ENCODE assay signal across 8 mouse cellular contexts in genomic region chr11:62731311-62732021, GRCm38 (mm10). TPM values are rescaled to one million over a fixed set of nuclear protein-coding genes. Genes with fewer than 3 reads are reported as not detected.
DNase-seq lines count a peak whose midpoint lies in the region; ATAC-seq and TF ChIP-seq lines count a peak whose summit lies in the region.

Zfp287 (minus strand) TSS chr11:62731905.

- H3K9me3 ChIP-seq in erythroblast, embryonic 14.5 days (ENCODE audit: control insufficient read depth, low read length), result no peaks in the 10 kb centered on the region
- no peaks in the 10 kb centered on the region for H3K9me3 ChIP-seq in heart, embryonic 13.5 days
- no peaks in the 10 kb centered on the region for H3K9me3 ChIP-seq in kidney, postnatal 0 days (replicated peaks; ENCODE audit: low read length)

- H3K36me3 ChIP-seq in erythroblast, embryonic 14.5 days (ENCODE audit: control insufficient read depth), result no peaks in the 10 kb centered on the region
- peaks cover 20% of the 10 kb centered on the region for H3K36me3 ChIP-seq in heart, embryonic 13.5 days
- peaks cover 7% of the 10 kb centered on the region; the same call in 1 of the 2 replicates for H3K36me3 ChIP-seq in kidney, postnatal 0 days (ENCODE audit: insufficient read depth, low read length)
- no peaks in the 10 kb centered on the region for H3K36me3 ChIP-seq in liver, adult 2 months (ENCODE audit: control insufficient read depth, insufficient read depth, low read length)
- no peaks in the 10 kb centered on the region for H3K36me3 ChIP-seq in myocyte (ENCODE audit: control insufficient read depth, insufficient read depth)

- H3ac ChIP-seq in myocyte (ENCODE audit: control insufficient read depth, insufficient read length), result peak within 1 kb of the TSS; percentile 5

- no peak for ATAC-seq in erythroblast, adult 5-6 weeks (replicated peaks; ENCODE audit: low FRiP score, poor library complexity, severe bottlenecking)
- ATAC-seq in heart, embryonic 13.5 days (ENCODE audit: extremely low read depth, insufficient number of reproducible peaks, low FRiP score, low TSS enrichment), result peak; percentile 73; the same call in 1 of the 2 replicates
- peak; percentile 93 for ATAC-seq in kidney, postnatal 0 days (replicated peaks; ENCODE audit: low FRiP score, low read depth)

- peaks cover 35% of the 10 kb centered on the region for H3K27me3 ChIP-seq in erythroblast, embryonic 14.5 days (ENCODE audit: control insufficient read depth)
- 0 out of 2 replicates have a peak, but pooled peaks cover 3% of the 10 kb centered on the region for H3K27me3 ChIP-seq in heart, embryonic 13.5 days (replicated peaks)
- no peaks in the 10 kb centered on the region for H3K27me3 ChIP-seq in kidney, postnatal 0 days (ENCODE audit: insufficient read depth, low read length)
- H3K27me3 ChIP-seq in liver, adult 2 months (ENCODE audit: control insufficient read depth, insufficient read depth, low read length), result peaks cover 5% of the 10 kb centered on the region
- no peaks in the 10 kb centered on the region for H3K27me3 ChIP-seq in myocyte (ENCODE audit: control insufficient read depth, insufficient read depth, insufficient read length)

- no peak for TF ChIP-seq CTCF in embryonic fibroblast, embryonic 13.5 days (IDR thresholded peaks at IDR 0.05; ENCODE audit: borderline replicate concordance, insufficient read depth, low read length)
- no peak for TF ChIP-seq CTCF in kidney, postnatal 0 days (IDR thresholded peaks at IDR 0.05; ENCODE audit: low read depth)
- no peak for TF ChIP-seq CTCF in liver, adult 2 months (IDR thresholded peaks at IDR 0.05; ENCODE audit: low read depth, low read length)

- no peaks in the 10 kb centered on the region for H3K79me2 ChIP-seq in liver, adult 2 months (ENCODE audit: control insufficient read depth, insufficient read depth, low read length)
- no peaks in the 10 kb centered on the region for H3K79me2 ChIP-seq in myocyte (ENCODE audit: control insufficient read depth, insufficient read depth)

- H3K27ac ChIP-seq in embryonic fibroblast, embryonic 13.5 days (ENCODE audit: insufficient read depth, low read length), result peak within 1 kb of the TSS; percentile 24
- H3K27ac ChIP-seq in heart, embryonic 13.5 days (replicated peaks), result peak within 1 kb of the TSS; percentile 62
- peak within 1 kb of the TSS; percentile 9; the same call in 1 of the 2 replicates for H3K27ac ChIP-seq in kidney, postnatal 0 days
- no peak within 1 kb of the TSS for H3K27ac ChIP-seq in liver, adult 2 months (replicated peaks; ENCODE audit: insufficient read depth, low read depth, low read length)

- peak; percentile 93 for DNase-seq in kidney, postnatal 0 days (ENCODE audit: low spot score)
- peak; percentile 8 for DNase-seq in liver, adult 2 months (ENCODE audit: extremely low read depth, low read depth, low spot score)
- DNase-seq in spleen, postnatal 4 days (ENCODE audit: low spot score in 2 of 2), result peak; percentile 47 to 73

- peak; percentile 80 for TF ChIP-seq POLR2A in embryonic fibroblast, embryonic 13.5 days (IDR thresholded peaks at IDR 0.05; ENCODE audit: low read depth, low read length)
- 0 out of 2 replicates have a peak, but pooled peaks have one; percentile 10 for TF ChIP-seq POLR2A in liver, adult 2 months (IDR thresholded peaks at IDR 0.05; ENCODE audit: extremely low read depth, insufficient read depth, low read length)
- TF ChIP-seq POLR2A in myocyte (IDR thresholded peaks at IDR 0.05; ENCODE audit: insufficient read length, low read depth), result peak; percentile 43

- peaks cover 4% of the 10 kb centered on the region; the same call in 1 of the 2 replicates for H3K4me1 ChIP-seq in erythroblast, embryonic 14.5 days (ENCODE audit: control insufficient read depth)
- peaks cover 5% of the 10 kb centered on the region for H3K4me1 ChIP-seq in embryonic fibroblast, embryonic 13.5 days (ENCODE audit: control insufficient read depth, insufficient read depth, low read length)
- peaks cover 11% of the 10 kb centered on the region for H3K4me1 ChIP-seq in heart, embryonic 13.5 days
- H3K4me1 ChIP-seq in kidney, postnatal 0 days (replicated peaks; ENCODE audit: insufficient read depth, low read length), result no peaks in the 10 kb centered on the region
- peaks cover 5% of the 10 kb centered on the region; the same call in 1 of the 2 replicates for H3K4me1 ChIP-seq in liver, adult 2 months (ENCODE audit: control insufficient read depth, insufficient read depth, low read length)

- H3K9ac ChIP-seq in heart, embryonic 13.5 days, result peak within 1 kb of the TSS; percentile 82
- peak within 1 kb of the TSS; percentile 58 for H3K9ac ChIP-seq in kidney, postnatal 0 days (ENCODE audit: low read depth, low read length)
- H3K9ac ChIP-seq in liver, adult 2 months (ENCODE audit: low read depth, low read length), result peak within 1 kb of the TSS; percentile 49

- H3K4me2 ChIP-seq in heart, embryonic 13.5 days, result peak within 1 kb of the TSS; percentile 85
- peak within 1 kb of the TSS; percentile 68 for H3K4me2 ChIP-seq in kidney, postnatal 0 days (ENCODE audit: low read length)
- H3K4me2 ChIP-seq in myocyte (ENCODE audit: low read depth), result peak within 1 kb of the TSS; percentile 73

- H3K4me3 ChIP-seq in erythroblast, embryonic 14.5 days (replicated peaks), result peak within 1 kb of the TSS; percentile 15
- peak within 1 kb of the TSS; percentile 76 for H3K4me3 ChIP-seq in embryonic fibroblast, embryonic 13.5 days (ENCODE audit: insufficient read depth, low read length)
- peak within 1 kb of the TSS; percentile 77 for H3K4me3 ChIP-seq in heart, embryonic 13.5 days
- H3K4me3 ChIP-seq in kidney, postnatal 0 days (replicated peaks; ENCODE audit: low read depth, low read length), result peak within 1 kb of the TSS; percentile 51
- peak within 1 kb of the TSS; percentile 67 for H3K4me3 ChIP-seq in liver, adult 2 months (ENCODE audit: insufficient read depth, low read depth, low read length)
- peak within 1 kb of the TSS; percentile 28 for H3K4me3 ChIP-seq in myocyte

- WGBS in heart, embryonic 13.5 days, result under 1% methylated on average over 48 of the region's 48 CpGs
- WGBS in kidney, postnatal 0 days, result 1% methylated on average over 48 of the region's 48 CpGs
- WGBS in liver, adult 2 months, result 2% methylated on average over 48 of the region's 48 CpGs

TF ChIP-seq in myocyte, 11 proteins besides CTCF, POLR2A, EP300 and RAD21:
- peak in 1 of 3 experiments; percentile 23 for TF ChIP-seq MYOD1 (IDR thresholded peaks at IDR 0.05; ENCODE audit: control insufficient read depth in 1 of 3, insufficient read length in 2 of 3, low read depth in 2 of 3)
- TF ChIP-seq POLR2AphosphoS2 (IDR thresholded peaks at IDR 0.05; ENCODE audit: insufficient read length, low read depth), result no peak
- no peak for TF ChIP-seq MAX (IDR thresholded peaks at IDR 0.05; ENCODE audit: low read depth)
- TF ChIP-seq REST (IDR thresholded peaks at IDR 0.05; ENCODE audit: insufficient read depth, insufficient read length), result no peak

RNA-seq across cellular contexts. Expression of gene Zfp287, which starts in this region (rescaled TPM):
- polyA plus RNA-seq in erythroblast, embryonic 14.5 days (2012), result not detected in 2 replicates
- not detected in 2 replicates for total RNA-seq in erythroblast, adult 5-6 weeks (2015; ENCODE audit: low replicate concordance)
- total RNA-seq in erythroblast, adult 5-6 weeks (2017; ENCODE audit: low replicate concordance), result 0.98 TPM in 1 of 2 replicates, not detected in the other
- polyA plus RNA-seq in embryonic fibroblast, embryonic 13.5 days (2011; ENCODE audit: insufficient read length, low read depth, missing spikeins), result 7.7 and 8.0 TPM in 2 replicates
- 3.6 and 3.8 TPM in 2 replicates for polyA plus RNA-seq in heart, embryonic 13.5 days (2015; fragmentation: Nextera tagmentation; extraction: Ambion mirVana)
- polyA plus RNA-seq in kidney, postnatal 0 days (2015; fragmentation: Nextera tagmentation; extraction: Ambion mirVana), result 4.5 and 5.0 TPM in 2 replicates
- 0.54 and 0.55 TPM in 2 replicates for total RNA-seq in liver, adult 2 months (2014; rRNA removed)
- 0.09 and 0.26 TPM in 2 replicates for polyA plus RNA-seq in liver, adult 2 months (2012; rRNA removed)
- 0.90 TPM for polyA plus RNA-seq in myocyte (2012; fragmentation: generic; extraction: Trizol)

Comparison
In these comparisons a context has a peak if more than half of its experiments do, and no peak if none do; other contexts are left out.
1. Peak in DNase-seq, H3K4me3 ChIP-seq and H3K9ac ChIP-seq in liver, adult 2 months; RNA of the gene not detected or under 1 TPM.
2. H3K4me3 ChIP-seq: peak in every context shown above with its lines; median percentile 77 in heart, embryonic 13.5 days; 76 in embryonic fibroblast, embryonic 13.5 days; 67 in liver, adult 2 months; 51 in kidney, postnatal 0 days; 28 in myocyte; 15 in erythroblast, embryonic 14.5 days.
3. POLR2A ChIP-seq: peak in every context shown above with its lines; median percentile 80 in embryonic fibroblast, embryonic 13.5 days; 43 in myocyte; 10 in liver, adult 2 months.
4. DNase-seq: peak in every context shown above with its lines; median percentile 93 in kidney, postnatal 0 days; 60 in spleen, postnatal 4 days; 8 in liver, adult 2 months.